Mouse (Mus musculus): ENCODE data around the gene Tmem259. TPM values are rescaled to one million over a fixed set of nuclear protein-coding genes. Genes with fewer than 3 reads are reported as not detected.

Tmem259 gene
- polyA plus RNA-seq, 1 experiment: 54.6 TPM

DNA sequence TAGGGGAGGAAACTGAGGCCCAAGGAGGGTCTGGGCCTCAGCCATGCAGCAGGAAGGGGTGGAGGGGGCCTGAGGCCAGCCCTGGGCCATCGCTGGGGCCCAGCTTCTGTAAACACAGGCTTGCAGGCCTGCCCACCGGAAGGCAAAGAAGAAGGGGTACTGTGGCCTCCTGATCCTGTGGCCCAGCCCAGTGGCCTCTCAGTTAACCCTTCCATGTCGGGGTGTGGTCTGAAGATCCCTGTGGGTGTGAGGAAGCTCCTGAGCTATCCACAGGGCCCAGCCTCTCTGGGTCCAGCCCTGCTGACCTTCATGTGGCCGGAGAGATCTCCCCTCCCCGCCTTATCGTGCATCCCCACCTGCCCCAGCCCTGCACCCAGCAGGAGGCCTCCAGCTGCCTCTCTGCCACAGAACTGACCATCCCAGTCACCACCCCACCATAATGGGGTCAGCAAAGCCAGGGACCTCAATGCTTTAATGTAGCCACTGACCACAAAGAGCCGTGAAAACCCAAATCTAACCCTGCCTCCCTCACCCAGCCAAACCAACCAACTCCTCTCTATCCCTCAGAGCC is 37.3 kb downstream of the Tmem259 start:
- TF ChIP-seq EP300 (IDR thresholded peaks at IDR 0.05; ENCODE audit: insufficient read depth, low read depth, low read length): no peak
- no peak for TF ChIP-seq CTCF (IDR thresholded peaks at IDR 0.05; ENCODE audit: low read depth, low read length)
- no peak for TF ChIP-seq POLR2A (IDR thresholded peaks at IDR 0.05; ENCODE audit: insufficient read depth, low read length)
- H3K36me3 ChIP-seq (ENCODE audit: control insufficient read depth, insufficient read depth, low read length, poor library complexity, severe bottlenecking): no peaks in the 10 kb centered on the region
- H3K9me3 ChIP-seq (replicated peaks; ENCODE audit: control insufficient read depth, insufficient read depth, low read length, poor library complexity, severe bottlenecking): no peaks in the 10 kb centered on the region
- peaks cover 1% of the 10 kb centered on the region for H3K4me1 ChIP-seq (ENCODE audit: control insufficient read depth, insufficient read depth, low read length)
- no peaks in the 10 kb centered on the region for H3K27me3 ChIP-seq (ENCODE audit: control insufficient read depth, insufficient read depth, low read length, poor library complexity, severe bottlenecking)
- H3K27ac ChIP-seq (ENCODE audit: insufficient read depth, low read length): no peak overlapping the region
- H3K4me3 ChIP-seq (ENCODE audit: low read depth, low read length): no peak overlapping the region
- H3K9ac ChIP-seq (ENCODE audit: low read depth, poor library complexity, severe bottlenecking): no peak overlapping the region

DNA sequence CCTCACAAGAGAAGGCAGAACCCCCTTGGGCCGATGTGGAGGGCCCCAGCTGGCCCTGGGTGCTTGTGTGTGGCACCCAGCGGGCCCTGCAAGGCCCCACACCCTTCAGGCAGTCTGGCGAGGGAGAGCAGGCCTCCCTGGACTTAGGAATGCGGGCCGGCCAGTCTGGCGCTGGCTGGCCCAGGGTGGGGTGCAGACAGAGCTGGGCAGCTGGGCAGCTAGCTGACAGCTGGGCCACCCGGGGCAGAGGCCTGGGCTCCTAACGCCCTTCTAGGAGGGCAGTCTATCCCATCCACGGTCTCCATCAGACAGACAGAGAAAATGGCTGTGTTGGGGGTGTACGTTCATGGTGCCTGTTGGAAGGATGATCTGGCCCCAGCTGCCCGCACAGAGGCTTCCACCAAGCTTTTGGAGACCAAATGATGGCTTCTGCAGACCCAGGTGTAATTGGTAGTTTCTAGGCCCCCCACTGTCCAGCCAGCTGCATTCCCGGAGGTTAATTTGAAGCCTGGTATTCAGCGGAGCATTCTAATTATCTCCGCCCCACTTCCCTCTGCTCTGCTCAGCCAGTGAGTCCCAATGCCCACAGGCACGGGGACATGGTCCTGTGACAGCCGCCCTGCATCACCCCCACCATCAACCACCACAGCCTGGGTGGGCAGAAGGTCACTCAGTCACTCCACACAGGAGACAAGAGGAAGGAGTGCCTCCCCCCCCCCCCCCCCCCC is 38.5 kb downstream of the Tmem259 start:
- Histone ChIP-seq H3K4me3 (ENCODE audit: low read depth, low read length) (no peak overlapping the region), H3K27ac (ENCODE audit: insufficient read depth, low read length) (no peak overlapping the region), H3K27me3 (ENCODE audit: control insufficient read depth, insufficient read depth, low read length, poor library complexity, severe bottlenecking) (no peaks in the 10 kb centered on the region), H3K36me3 (ENCODE audit: control insufficient read depth, insufficient read depth, low read length, poor library complexity, severe bottlenecking) (no peaks in the 10 kb centered on the region), H3K4me1 (ENCODE audit: control insufficient read depth, insufficient read depth, low read length) (peaks cover 1% of the 10 kb centered on the region), H3K9ac (ENCODE audit: low read depth, poor library complexity, severe bottlenecking) (no peak overlapping the region), H3K9me3 (replicated peaks; ENCODE audit: control insufficient read depth, insufficient read depth, low read length, poor library complexity, severe bottlenecking) (no peaks in the 10 kb centered on the region)
- no peak for TF ChIP-seq POLR2A (IDR thresholded peaks at IDR 0.05; ENCODE audit: insufficient read depth, low read length)
- TF ChIP-seq CTCF (IDR thresholded peaks at IDR 0.05; ENCODE audit: low read depth, low read length): no peak
- TF ChIP-seq EP300 (IDR thresholded peaks at IDR 0.05; ENCODE audit: insufficient read depth, low read depth, low read length): no peak

DNA sequence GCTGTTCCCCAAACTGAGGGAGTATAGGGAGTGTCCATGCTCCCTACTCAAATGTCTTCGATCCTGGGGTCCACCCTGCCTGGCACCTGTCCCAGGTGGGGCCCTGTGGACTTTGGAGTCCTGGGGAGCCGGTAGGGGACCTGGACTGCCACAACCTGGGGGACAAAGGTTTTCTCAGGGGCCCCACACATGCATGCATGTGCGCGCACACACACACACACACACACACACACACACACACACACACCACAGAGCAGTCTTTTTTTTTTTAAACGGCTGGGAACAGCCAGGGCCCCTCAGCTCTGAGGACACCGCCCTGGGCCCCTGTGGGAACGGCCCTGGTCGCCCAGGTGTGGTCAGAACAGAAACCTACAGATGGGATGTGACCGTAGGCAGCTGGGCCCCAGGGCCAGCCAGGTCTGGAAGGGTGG is 40.6 kb downstream of the Tmem259 start:
- Histone ChIP-seq H3K9me3 (replicated peaks; ENCODE audit: control insufficient read depth, insufficient read depth, low read length, poor library complexity, severe bottlenecking) (no peaks in the 10 kb centered on the region), H3K27ac (ENCODE audit: insufficient read depth, low read length) (no peak overlapping the region), H3K9ac (ENCODE audit: low read depth, poor library complexity, severe bottlenecking) (no peak overlapping the region), H3K4me1 (ENCODE audit: control insufficient read depth, insufficient read depth, low read length) (peaks cover 1% of the 10 kb centered on the region), H3K36me3 (ENCODE audit: control insufficient read depth, insufficient read depth, low read length, poor library complexity, severe bottlenecking) (no peaks in the 10 kb centered on the region), H3K27me3 (ENCODE audit: control insufficient read depth, insufficient read depth, low read length, poor library complexity, severe bottlenecking) (no peaks in the 10 kb centered on the region), H3K4me3 (ENCODE audit: low read depth, low read length) (no peak overlapping the region)
- TF ChIP-seq POLR2A (IDR thresholded peaks at IDR 0.05; ENCODE audit: insufficient read depth, low read length) (no peak), EP300 (IDR thresholded peaks at IDR 0.05; ENCODE audit: insufficient read depth, low read depth, low read length) (no peak), CTCF (IDR thresholded peaks at IDR 0.05; ENCODE audit: low read depth, low read length) (no peak)

DNA sequence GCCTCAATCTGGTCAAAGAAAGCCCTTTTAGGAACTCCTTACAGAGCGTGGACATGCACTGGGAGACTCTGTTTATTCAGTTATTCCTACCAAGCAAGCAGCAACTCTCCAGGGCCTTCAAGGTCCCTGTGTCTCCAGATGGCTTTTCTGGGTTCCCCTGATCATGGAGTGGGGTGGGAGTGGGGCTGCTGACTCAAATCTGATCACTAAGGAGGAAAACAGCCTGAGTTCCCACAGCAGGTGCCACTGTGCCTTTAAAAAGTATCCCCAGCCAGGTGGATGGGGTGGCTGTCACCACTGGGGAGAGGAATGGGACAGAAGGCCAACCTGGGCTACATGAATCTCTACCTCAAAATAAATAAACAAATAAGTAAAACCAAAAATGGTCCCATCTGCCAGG is 41.1 kb downstream of the Tmem259 start:
- TF ChIP-seq EP300 (IDR thresholded peaks at IDR 0.05; ENCODE audit: insufficient read depth, low read depth, low read length): no peak
- no peak for TF ChIP-seq POLR2A (IDR thresholded peaks at IDR 0.05; ENCODE audit: insufficient read depth, low read length)
- no peak for TF ChIP-seq CTCF (IDR thresholded peaks at IDR 0.05; ENCODE audit: low read depth, low read length)
- Histone ChIP-seq H3K27me3 (ENCODE audit: control insufficient read depth, insufficient read depth, low read length, poor library complexity, severe bottlenecking) (no peaks in the 10 kb centered on the region), H3K36me3 (ENCODE audit: control insufficient read depth, insufficient read depth, low read length, poor library complexity, severe bottlenecking) (no peaks in the 10 kb centered on the region), H3K4me1 (ENCODE audit: control insufficient read depth, insufficient read depth, low read length) (peaks cover 1% of the 10 kb centered on the region), H3K9ac (ENCODE audit: low read depth, poor library complexity, severe bottlenecking) (no peak overlapping the region), H3K4me3 (ENCODE audit: low read depth, low read length) (no peak overlapping the region), H3K27ac (ENCODE audit: insufficient read depth, low read length) (no peak overlapping the region), H3K9me3 (replicated peaks; ENCODE audit: control insufficient read depth, insufficient read depth, low read length, poor library complexity, severe bottlenecking) (no peaks in the 10 kb centered on the region)

DNA sequence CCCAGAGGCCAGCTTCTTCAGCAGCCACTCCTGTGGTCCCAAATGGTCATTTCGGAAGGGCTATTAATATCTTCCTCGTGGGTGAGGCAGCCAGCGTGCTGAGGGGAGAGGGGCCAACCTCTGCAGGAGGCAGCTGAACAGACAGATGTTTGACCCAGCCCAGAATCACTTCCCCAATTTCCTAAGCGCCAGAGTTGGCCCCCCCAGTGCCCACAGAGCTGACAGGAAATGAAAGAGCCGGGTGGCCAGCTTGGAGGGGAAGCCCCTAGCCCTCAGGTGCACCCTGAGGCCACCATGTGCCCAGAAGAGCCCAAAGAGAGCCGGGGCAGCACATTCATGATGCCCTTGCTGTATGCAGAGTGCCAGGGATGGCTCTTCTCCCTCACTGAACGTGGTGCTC is 43.4 kb downstream of the Tmem259 start:
- no peak overlapping the region for H3K4me3 ChIP-seq (ENCODE audit: low read depth, low read length)
- H3K27me3 ChIP-seq (ENCODE audit: control insufficient read depth, insufficient read depth, low read length, poor library complexity, severe bottlenecking): no peaks in the 10 kb centered on the region
- H3K4me1 ChIP-seq (ENCODE audit: control insufficient read depth, insufficient read depth, low read length): peaks cover 1% of the 10 kb centered on the region
- no peak for TF ChIP-seq EP300 (IDR thresholded peaks at IDR 0.05; ENCODE audit: insufficient read depth, low read depth, low read length)
- TF ChIP-seq POLR2A (IDR thresholded peaks at IDR 0.05; ENCODE audit: insufficient read depth, low read length): no peak
- no peak for TF ChIP-seq CTCF (IDR thresholded peaks at IDR 0.05; ENCODE audit: low read depth, low read length)
- no peaks in the 10 kb centered on the region for H3K9me3 ChIP-seq (replicated peaks; ENCODE audit: control insufficient read depth, insufficient read depth, low read length, poor library complexity, severe bottlenecking)
- no peaks in the 10 kb centered on the region for H3K36me3 ChIP-seq (ENCODE audit: control insufficient read depth, insufficient read depth, low read length, poor library complexity, severe bottlenecking)
- H3K9ac ChIP-seq (ENCODE audit: low read depth, poor library complexity, severe bottlenecking): no peak overlapping the region
- no peak overlapping the region for H3K27ac ChIP-seq (ENCODE audit: insufficient read depth, low read length)
